Mouse (Mus musculus) hindbrain, embryonic 13.5 days (tissue): ENCODE results near the gene Yes1. TPM values are rescaled to one million over a fixed set of nuclear protein-coding genes. Genes with fewer than 3 reads are reported as not detected.

Experiments used
- ATAC-seq: fragments of 200-750 bp; cut with Nextera tagmentation; 2 replicates; pipeline ENCODE4 v1.8.0; 2017; ENCODE audit warnings: moderate TSS enrichment; ENCODE audit not compliant: low FRiP score
- H3K27ac ChIP-seq: fragments of 300-500 bp; sonication (generic); 2 replicates; pipeline ENCODE4 v1.5.1; 2015; ENCODE audit warnings: inconsistent platforms, mild to moderate bottlenecking, moderate library complexity
- H3K27me3 ChIP-seq: fragments of 300-500 bp; sonication (generic); 2 replicates; pipeline ENCODE4 v1.6.1; 2015; ENCODE audit warnings: mild to moderate bottlenecking, inconsistent platforms
- H3K36me3 ChIP-seq: fragments of 300-500 bp; sonication (generic); 2 replicates; pipeline ENCODE4 v1.6.1; 2015; ENCODE audit warnings: mild to moderate bottlenecking, inconsistent platforms
- H3K4me1 ChIP-seq: fragments of 300-500 bp; sonication (generic); replicated peaks from 2 replicates; pipeline ENCODE4 v1.6.1; 2015; ENCODE audit warnings: inconsistent platforms
- H3K4me2 ChIP-seq: fragments of 300-500 bp; sonication (generic); 2 replicates; pipeline ENCODE4 v1.6.1; 2015; ENCODE audit warnings: inconsistent platforms, mild to moderate bottlenecking, moderate library complexity
- H3K4me3 ChIP-seq: fragments of 300-500 bp; sonication (generic); 2 replicates; pipeline ENCODE4 v1.5.1; 2015; ENCODE audit warnings: mild to moderate bottlenecking, inconsistent platforms
- H3K9ac ChIP-seq: fragments of 300-500 bp; sonication (generic); 2 replicates; pipeline ENCODE4 v1.6.1; 2015; ENCODE audit warnings: mild to moderate bottlenecking, inconsistent platforms
- H3K9me3 ChIP-seq: fragments of 300-500 bp; sonication (generic); 2 replicates; pipeline ENCODE4 v1.6.1; 2016; ENCODE audit warnings: inconsistent platforms
- WGBS: fragments of 180-500 bp; shearing (Covaris S2); methylation state at CpG from one replicate; pipeline ENCODE4 v1.1.7; 2015; 5-methylcytosine and 5-hydroxymethylcytosine counted together
- polyA plus RNA-seq: library from polyadenylated mRNA; unstranded; fragments of >200 nt; fragmentation: Nextera tagmentation; extraction: Ambion mirVana; gene quantifications from 2 replicates; pipeline ENCODE4 v1.2.1, GENCODE M21; 2015

Gene Yes1
- polyA plus RNA-seq, 1 experiment from 2014 or later: 22.6 TPM

DNA sequence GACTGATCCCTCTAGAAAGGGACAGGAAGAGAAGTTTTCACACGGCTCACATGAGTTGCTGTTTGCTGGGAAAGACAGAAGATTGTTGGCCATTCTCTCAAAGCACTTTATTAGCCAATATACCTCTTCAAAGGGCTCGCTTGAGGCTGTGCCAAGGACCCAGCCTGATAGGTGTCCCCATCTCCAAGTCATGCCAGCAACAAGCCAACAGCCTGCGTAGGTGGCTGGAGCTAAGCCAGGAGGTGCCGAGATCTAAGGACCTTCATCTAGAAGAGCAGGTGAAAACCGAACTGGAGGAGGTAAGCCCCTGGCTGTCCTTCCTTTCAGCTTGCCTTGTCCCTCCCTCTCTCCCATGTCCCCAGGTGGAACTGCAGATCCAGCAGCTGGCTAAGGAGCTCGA lies 124.8 kb downstream of the Yes1 start:
- ATAC-seq: no peak
- H3K4me3 ChIP-seq: no peak overlapping the region
- peaks cover 39% of the 10 kb centered on the region for H3K36me3 ChIP-seq
- no peaks in the 10 kb centered on the region for H3K9me3 ChIP-seq
- H3K27ac ChIP-seq: no peak overlapping the region
- no peaks in the 10 kb centered on the region for H3K27me3 ChIP-seq
- no peak overlapping the region for H3K9ac ChIP-seq
- H3K4me1 ChIP-seq: no peaks in the 10 kb centered on the region; the same call in 1 of the 2 replicates
- WGBS: 96% methylated on average over 6 of the region's 6 CpGs
- H3K4me2 ChIP-seq: no peak overlapping the region

Other genes starting within 250 kb of the Yes1 start
- 205 and 207 TPM in 2 replicates for gene Ppp1cb, start 152.3 kb upstream of the Yes1 start, polyA plus RNA-seq
- gene Pisd, start 174.5 kb downstream of the Yes1 start, polyA plus RNA-seq: 94.5 and 99.1 TPM in 2 replicates
- gene Gm20671, start 215.9 kb downstream of the Yes1 start, polyA plus RNA-seq: not detected in 2 replicates
- 12.2 and 15.5 TPM in 2 replicates for gene Prr14l, start 243.1 kb downstream of the Yes1 start, polyA plus RNA-seq